Mouse (Mus musculus) cortical plate, adult 2 months (tissue): ENCODE measurements around the gene Psrc1.

ENCODE experiments used
- CTCF ChIP-seq: fragments of 200-500 bp; IDR thresholded peaks from 2 replicates; pipeline ENCODE4 v1.5.1; 2011; ENCODE audit warnings: mild to moderate bottlenecking, control low read depth, low read length; ENCODE audit not compliant: insufficient read depth; ENCODE audit errors: extremely low read depth
- POLR2A ChIP-seq: fragments of 200-500 bp; IDR thresholded peaks from 2 replicates; pipeline ENCODE4 v1.6.1; 2011; ENCODE audit warnings: mild to moderate bottlenecking, low read length, control low read depth; ENCODE audit not compliant: insufficient read depth; ENCODE audit errors: extremely low read depth

DNA sequence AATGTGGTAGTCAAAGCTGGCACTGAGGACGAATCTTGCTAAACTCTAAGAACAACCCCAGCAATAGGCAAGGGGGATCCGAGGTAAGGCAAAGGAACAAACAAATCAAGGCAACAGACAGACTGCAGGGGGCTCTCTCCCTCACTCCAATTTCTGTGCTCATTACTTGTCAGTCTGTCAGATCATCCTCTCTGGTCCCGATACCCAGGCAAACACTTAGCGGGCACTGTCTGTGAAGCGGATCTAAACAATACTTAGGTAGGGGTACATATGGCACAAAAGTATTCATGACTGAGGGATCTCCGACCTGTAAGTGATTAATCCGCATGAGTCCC is 52.7 kb downstream of the Psrc1 start:
- TF ChIP-seq CTCF: no peak
- TF ChIP-seq POLR2A: no peak
